Mouse (Mus musculus) testis, adult 2 months (tissue): ENCODE results near the gene C1qtnf1.

Experiments used
- CTCF ChIP-seq: fragments of 200-500 bp; IDR thresholded peaks from 2 replicates; pipeline ENCODE4 v1.5.1; 2012; ENCODE audit warnings: low read depth, mild to moderate bottlenecking, inconsistent platforms, low read length, moderate library complexity; ENCODE audit not compliant: control insufficient read depth, insufficient read depth, insufficient replicate concordance
- POLR2A ChIP-seq: fragments of 200-500 bp; IDR thresholded peaks from 2 replicates; pipeline ENCODE4 v1.6.1; 2012; ENCODE audit warnings: low read depth, mild to moderate bottlenecking, inconsistent platforms, low read length, moderate library complexity; ENCODE audit not compliant: control insufficient read depth

DNA sequence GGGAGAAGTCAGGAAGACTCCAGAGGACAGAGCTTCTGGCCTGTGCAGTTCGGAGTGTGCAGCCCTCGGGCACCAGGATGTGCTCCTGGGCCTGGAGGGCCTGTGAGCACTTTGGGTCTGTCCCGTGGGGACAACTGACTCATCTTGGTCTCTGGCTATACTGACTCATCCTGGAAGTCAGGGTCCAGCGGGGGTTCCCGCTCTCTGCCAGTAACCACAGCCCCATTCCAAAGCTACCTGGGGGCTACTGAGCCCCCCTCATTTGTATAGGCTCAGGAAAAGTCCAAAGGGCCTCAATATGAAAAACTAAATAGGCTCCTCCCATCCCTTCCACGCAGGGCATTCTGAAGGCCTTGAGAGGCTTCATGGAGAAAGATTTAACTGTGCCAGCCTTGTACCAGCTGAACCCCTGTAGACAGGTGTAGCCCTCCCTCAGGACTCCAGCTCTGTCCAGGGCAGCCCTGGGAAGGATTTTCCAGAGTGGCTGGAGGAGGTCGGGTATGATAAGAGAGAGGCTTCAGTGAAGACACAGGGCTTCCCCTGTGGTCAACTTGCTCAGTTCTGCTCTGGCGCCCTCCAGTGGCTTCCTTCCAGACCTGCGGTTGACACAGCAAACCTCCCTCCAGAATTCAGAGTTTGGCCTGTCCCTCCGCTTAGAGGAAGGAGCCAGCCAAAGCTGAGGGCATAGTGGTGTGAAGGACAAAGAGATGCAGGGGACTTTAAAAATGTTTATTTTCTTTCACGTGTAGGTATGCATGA lies 48.6 kb upstream of the C1qtnf1 start:
- peak; percentile 79; the same call in 1 of the 2 replicates for TF ChIP-seq CTCF
- TF ChIP-seq POLR2A: no peak
